Mouse (Mus musculus): ENCODE data around the gene Ccdc69. TPM values are rescaled to one million over a fixed set of nuclear protein-coding genes. Genes with fewer than 3 reads are reported as not detected.
"Not testable (repeated sequence)": the region's sequence is repeated elsewhere in the genome, so short reads cannot be mapped to it uniquely, and the experiment has no call there.

Gene Ccdc69
- polyA plus RNA-seq, 1 experiment from 2014 or later: 3.2 TPM

GRCm38 (mm10) chr11:55096296-55096695 lies 18.4 kb upstream of the Ccdc69 start:
- not testable (repeated sequence) for H3K27me3 ChIP-seq (replicated peaks); H3K36me3 ChIP-seq; H3K27ac ChIP-seq; H3K9me3 ChIP-seq; H3K4me3 ChIP-seq (replicated peaks); H3K9ac ChIP-seq; ATAC-seq (ENCODE audit: insufficient read depth, low FRiP score, low read depth); H3K4me2 ChIP-seq; H3K4me1 ChIP-seq
- WGBS: 76% methylated on average over 4 of the region's 4 CpGs

- H3K4me1 ChIP-seq: no peaks in the 10 kb centered on the region; the same call in none of the 2 replicates
- no peak overlapping the region for H3K4me3 ChIP-seq (replicated peaks)
- no peak overlapping the region for H3K9ac ChIP-seq
- no peak for ATAC-seq (ENCODE audit: insufficient read depth, low FRiP score, low read depth)
- 81% methylated on average over 7 of the region's 7 CpGs for WGBS
- no peak overlapping the region for H3K27ac ChIP-seq
- no peak overlapping the region for H3K4me2 ChIP-seq
- no peaks in the 10 kb centered on the region for H3K27me3 ChIP-seq (replicated peaks)
- no peaks in the 10 kb centered on the region for H3K9me3 ChIP-seq
- no peaks in the 10 kb centered on the region for H3K36me3 ChIP-seq
Observed at GRCm38 (mm10) chr11:55093096-55093495, 15.2 kb upstream of the Ccdc69 start.

GRCm38 (mm10) chr11:55089892-55090291 lies 12.0 kb upstream of the Ccdc69 start:
- Histone ChIP-seq H3K4me2 (no peak overlapping the region), H3K27me3 (replicated peaks) (no peaks in the 10 kb centered on the region), H3K36me3 (no peaks in the 10 kb centered on the region), H3K9ac (no peak overlapping the region), H3K9me3 (no peaks in the 10 kb centered on the region), H3K27ac (no peak overlapping the region), H3K4me3 (replicated peaks) (no peak overlapping the region), H3K4me1 (no peaks in the 10 kb centered on the region)
- WGBS: 73% methylated on average over 2 of the region's 2 CpGs
- no peak for ATAC-seq (ENCODE audit: insufficient read depth, low FRiP score, low read depth)

GRCm38 (mm10) chr11:55087006-55087405 lies 9.1 kb upstream of the Ccdc69 start:
- H3K27me3 ChIP-seq (replicated peaks): no peaks in the 10 kb centered on the region
- no peak for ATAC-seq (ENCODE audit: insufficient read depth, low FRiP score, low read depth)
- 7% methylated on average over 10 of the region's 10 CpGs for WGBS
- no peak overlapping the region for H3K4me3 ChIP-seq (replicated peaks)
- H3K36me3 ChIP-seq: no peaks in the 10 kb centered on the region
- no peak overlapping the region for H3K9ac ChIP-seq
- H3K9me3 ChIP-seq: no peaks in the 10 kb centered on the region
- H3K4me2 ChIP-seq: no peak overlapping the region
- H3K4me1 ChIP-seq: no peaks in the 10 kb centered on the region
- H3K27ac ChIP-seq: no peak overlapping the region

- H3K27me3 ChIP-seq (replicated peaks): no peaks in the 10 kb centered on the region
- no peak overlapping the region for H3K27ac ChIP-seq
- no peaks in the 10 kb centered on the region for H3K9me3 ChIP-seq
- H3K4me2 ChIP-seq: no peak overlapping the region
- no peaks in the 10 kb centered on the region for H3K4me1 ChIP-seq
- no peak overlapping the region for H3K4me3 ChIP-seq (replicated peaks)
- no peak for ATAC-seq (ENCODE audit: insufficient read depth, low FRiP score, low read depth)
- WGBS: 38% methylated on average over 5 of the region's 5 CpGs
- no peaks in the 10 kb centered on the region for H3K36me3 ChIP-seq
- no peak overlapping the region for H3K9ac ChIP-seq
Observed at GRCm38 (mm10) chr11:55085396-55085795, 7.5 kb upstream of the Ccdc69 start.

GRCm38 (mm10) chr11:55084629-55085028 lies 6.7 kb upstream of the Ccdc69 start:
- Histone ChIP-seq H3K4me1 (no peaks in the 10 kb centered on the region), H3K36me3 (no peaks in the 10 kb centered on the region), H3K4me3 (replicated peaks) (no peak overlapping the region), H3K9ac (no peak overlapping the region), H3K27me3 (replicated peaks) (no peaks in the 10 kb centered on the region), H3K4me2 (no peak overlapping the region), H3K27ac (no peak overlapping the region), H3K9me3 (no peaks in the 10 kb centered on the region)
- WGBS: 70% methylated on average over 4 of the region's 4 CpGs
- ATAC-seq (ENCODE audit: insufficient read depth, low FRiP score, low read depth): no peak

- ATAC-seq (ENCODE audit: insufficient read depth, low FRiP score, low read depth): no peak
- no peak overlapping the region for H3K4me3 ChIP-seq (replicated peaks)
- WGBS: 86% methylated on average over 9 of the region's 9 CpGs
Observed at GRCm38 (mm10) chr11:55081206-55081605, 3.3 kb upstream of the Ccdc69 start.

GRCm38 (mm10) chr11:55079180-55079579 lies 1.2 kb upstream of the Ccdc69 start:
- 88% methylated on average over 4 of the region's 4 CpGs for WGBS
- Histone ChIP-seq H3K4me2 (no peak overlapping the region), H3K4me1 (peaks cover 3% of the 10 kb centered on the region; the same call in 1 of the 2 replicates), H3K36me3 (no peaks in the 10 kb centered on the region), H3K9me3 (no peaks in the 10 kb centered on the region), H3K27me3 (replicated peaks) (no peaks in the 10 kb centered on the region), H3K27ac (no peak overlapping the region), H3K9ac (no peak overlapping the region), H3K4me3 (replicated peaks) (no peak overlapping the region)
- no peak for ATAC-seq (ENCODE audit: insufficient read depth, low FRiP score, low read depth)

More at GRCm38 (mm10) chr11:55081206-55081605, 3.3 kb upstream of the Ccdc69 start:
- no peaks in the 10 kb centered on the region for H3K9me3 ChIP-seq
- H3K9ac ChIP-seq: no peak overlapping the region
- no peaks in the 10 kb centered on the region for H3K36me3 ChIP-seq
- H3K4me1 ChIP-seq: peaks cover 3% of the 10 kb centered on the region; the same call in 1 of the 2 replicates
- no peaks in the 10 kb centered on the region for H3K27me3 ChIP-seq (replicated peaks)
- no peak overlapping the region for H3K4me2 ChIP-seq
- no peak overlapping the region for H3K27ac ChIP-seq

GRCm38 (mm10) chr11:55078502-55078901 lies 571 bp upstream of the Ccdc69 start:
- Histone ChIP-seq H3K4me1 (peaks cover 3% of the 10 kb centered on the region; the same call in 1 of the 2 replicates), H3K9ac (no peak overlapping the region), H3K9me3 (no peaks in the 10 kb centered on the region), H3K27ac (no peak overlapping the region), H3K4me2 (peak overlapping the region; percentile 92), H3K36me3 (no peaks in the 10 kb centered on the region), H3K27me3 (replicated peaks) (no peaks in the 10 kb centered on the region), H3K4me3 (replicated peaks) (peak overlapping the region; percentile 51; the same call in 1 of the 2 replicates)
- ATAC-seq (ENCODE audit: insufficient read depth, low FRiP score, low read depth): no peak
- WGBS: 47% methylated on average over 3 of the region's 3 CpGs

GRCm38 (mm10) chr11:55076234-55076633 lies 1.7 kb downstream of the Ccdc69 start:
- no peaks in the 10 kb centered on the region for H3K27me3 ChIP-seq (replicated peaks)
- no peak overlapping the region for H3K9ac ChIP-seq
- peaks cover 3% of the 10 kb centered on the region; the same call in 1 of the 2 replicates for H3K4me1 ChIP-seq
- H3K36me3 ChIP-seq: no peaks in the 10 kb centered on the region
- H3K4me2 ChIP-seq: no peak overlapping the region
- H3K4me3 ChIP-seq (replicated peaks): no peak overlapping the region
- ATAC-seq (ENCODE audit: insufficient read depth, low FRiP score, low read depth): no peak
- H3K9me3 ChIP-seq: no peaks in the 10 kb centered on the region
- no peak overlapping the region for H3K27ac ChIP-seq
- 84% methylated on average over 5 of the region's 5 CpGs for WGBS

GRCm38 (mm10) chr11:55075602-55076001 lies 2.3 kb downstream of the Ccdc69 start:
- no peak overlapping the region for H3K4me2 ChIP-seq
- no peaks in the 10 kb centered on the region for H3K36me3 ChIP-seq
- H3K27me3 ChIP-seq (replicated peaks): no peaks in the 10 kb centered on the region
- H3K4me1 ChIP-seq: peaks cover 3% of the 10 kb centered on the region; the same call in 1 of the 2 replicates
- H3K27ac ChIP-seq: no peak overlapping the region
- WGBS: 53% methylated on average over 2 of the region's 2 CpGs
- ATAC-seq (ENCODE audit: insufficient read depth, low FRiP score, low read depth): no peak
- H3K9me3 ChIP-seq: no peaks in the 10 kb centered on the region
- H3K4me3 ChIP-seq (replicated peaks): no peak overlapping the region
- H3K9ac ChIP-seq: no peak overlapping the region

GRCm38 (mm10) chr11:55073191-55073590 lies 4.7 kb downstream of the Ccdc69 start:
- Histone ChIP-seq H3K4me2 (no peak overlapping the region), H3K27ac (no peak overlapping the region)
- 62% methylated on average over 10 of the region's 10 CpGs for WGBS

GRCm38 (mm10) chr11:55072467-55072866 lies 5.5 kb downstream of the Ccdc69 start:
- WGBS: 82% methylated on average over 8 of the region's 8 CpGs
- ATAC-seq (ENCODE audit: insufficient read depth, low FRiP score, low read depth): no peak
- Histone ChIP-seq H3K27me3 (replicated peaks) (no peaks in the 10 kb centered on the region), H3K9me3 (no peaks in the 10 kb centered on the region), H3K9ac (no peak overlapping the region), H3K4me2 (no peak overlapping the region), H3K4me1 (no peaks in the 10 kb centered on the region), H3K27ac (no peak overlapping the region), H3K4me3 (replicated peaks) (no peak overlapping the region), H3K36me3 (no peaks in the 10 kb centered on the region)

More at GRCm38 (mm10) chr11:55073191-55073590, 4.7 kb downstream of the Ccdc69 start:
- Histone ChIP-seq H3K4me3 (replicated peaks) (no peak overlapping the region), H3K9me3 (no peaks in the 10 kb centered on the region), H3K9ac (no peak overlapping the region), H3K36me3 (no peaks in the 10 kb centered on the region), H3K27me3 (replicated peaks) (no peaks in the 10 kb centered on the region), H3K4me1 (peaks cover 2% of the 10 kb centered on the region; the same call in 1 of the 2 replicates)
- no peak for ATAC-seq (ENCODE audit: insufficient read depth, low FRiP score, low read depth)

All from stomach, embryonic 15.5 days (tissue).